Mouse (Mus musculus) urinary bladder, postnatal 4 days (tissue): ENCODE results near the gene Rassf5.
"Not testable (repeated sequence)": the region's sequence is repeated elsewhere in the genome, so short reads cannot be mapped to it uniquely, and the experiment has no call there.

Experiments
- DNase-seq, 2 experiments: peaks; one replicate each; pipeline ENCODE4 v3.0.0; 2021 to 2022; ENCODE audit warnings: low spot score in 2 of 2

Gene Rassf5

GRCm38 (mm10) chr1:131178083-131178482 is 67.0 kb downstream of the Rassf5 start:
- no peak for DNase-seq

- no peak for DNase-seq
Measured at GRCm38 (mm10) chr1:131177249-131177648, 67.8 kb downstream of the Rassf5 start.

- no peak for DNase-seq
Measured at GRCm38 (mm10) chr1:131175819-131176218, 69.2 kb downstream of the Rassf5 start.

GRCm38 (mm10) chr1:131175189-131175588 is 69.9 kb downstream of the Rassf5 start:
- no peak for DNase-seq

- no peak for DNase-seq
Measured at GRCm38 (mm10) chr1:131174299-131174861, 70.7 kb downstream of the Rassf5 start.

- DNase-seq = no peak
Measured at GRCm38 (mm10) chr1:131173809-131174208, 71.2 kb downstream of the Rassf5 start.

GRCm38 (mm10) chr1:131173001-131173400 is 72.1 kb downstream of the Rassf5 start:
- DNase-seq = no peak

GRCm38 (mm10) chr1:131167612-131168011 is 77.4 kb downstream of the Rassf5 start:
- no peak for DNase-seq

GRCm38 (mm10) chr1:131164427-131164826 is 80.6 kb downstream of the Rassf5 start:
- no peak for DNase-seq

- no peak for DNase-seq
Measured at GRCm38 (mm10) chr1:131161091-131161490, 84.0 kb downstream of the Rassf5 start.

GRCm38 (mm10) chr1:131159573-131160327 is 85.3 kb downstream of the Rassf5 start:
- not testable (repeated sequence) for DNase-seq

- DNase-seq = no peak
Measured at GRCm38 (mm10) chr1:131155456-131155855, 89.6 kb downstream of the Rassf5 start.

- DNase-seq = peak; percentile 82 to 88
Measured at GRCm38 (mm10) chr1:131153018-131153629, 91.9 kb downstream of the Rassf5 start, which contains the start of gene Eif2d. TSS of gene Eif2d (plus strand) at chr1:131153181.

GRCm38 (mm10) chr1:131149496-131149895 is 95.6 kb downstream of the Rassf5 start:
- no peak for DNase-seq

GRCm38 (mm10) chr1:131146181-131146614 is 98.9 kb downstream of the Rassf5 start:
- DNase-seq = no peak

GRCm38 (mm10) chr1:131145222-131145621 is 99.8 kb downstream of the Rassf5 start:
- DNase-seq = not testable (repeated sequence)

- no peak for DNase-seq
Measured at GRCm38 (mm10) chr1:131142472-131142871, 102.6 kb downstream of the Rassf5 start.

- no peak for DNase-seq
Measured at GRCm38 (mm10) chr1:131141449-131141848, 103.6 kb downstream of the Rassf5 start.

- DNase-seq = no peak
Measured at GRCm38 (mm10) chr1:131139102-131140095, 105.7 kb downstream of the Rassf5 start.

- DNase-seq = peak; percentile 86 to 91
Measured at GRCm38 (mm10) chr1:131138191-131139016, 106.7 kb downstream of the Rassf5 start, which contains the start of gene Dyrk3. TSS of gene Dyrk3 (minus strand) at chr1:131138340.

GRCm38 (mm10) chr1:131137717-131138118 is 107.3 kb downstream of the Rassf5 start:
- no peak for DNase-seq
